Mouse (Mus musculus) stomach, embryonic 16.5 days (tissue): Measurements from ENCODE around the gene Abi1. TPM values are rescaled to one million over a fixed set of nuclear protein-coding genes. Genes with fewer than 3 reads are reported as not detected.
"Not testable (repeated sequence)": the region's sequence is repeated elsewhere in the genome, so short reads cannot be mapped to it uniquely, and the experiment has no call there.

Experiments
- ATAC-seq: fragments of 200-750 bp; cut with Nextera tagmentation; 2 replicates; pipeline ENCODE4 v1.8.0; 2017; ENCODE audit warnings: moderate number of reproducible peaks, moderate TSS enrichment; ENCODE audit not compliant: insufficient read depth, low FRiP score
- H3K27ac ChIP-seq: fragments of 300-500 bp; sonication (generic); 2 replicates; pipeline ENCODE4 v1.5.1; 2014; ENCODE audit warnings: low read length
- H3K27me3 ChIP-seq: fragments of 300-500 bp; sonication (generic); 2 replicates; pipeline ENCODE4 v1.6.1; 2014; ENCODE audit warnings: low read length, control low read depth, mixed read lengths; ENCODE audit not compliant: control insufficient read depth, insufficient read depth
- H3K36me3 ChIP-seq: fragments of 300-500 bp; sonication (generic); 2 replicates; pipeline ENCODE4 v1.6.1; 2014; ENCODE audit warnings: low read length; ENCODE audit not compliant: control insufficient read depth, insufficient read depth
- H3K4me1 ChIP-seq: fragments of 300-500 bp; sonication (generic); 2 replicates; pipeline ENCODE4 v1.6.1; 2014; ENCODE audit warnings: low read length, control low read depth, mixed read lengths; ENCODE audit not compliant: control insufficient read depth, insufficient read depth
- H3K4me2 ChIP-seq: fragments of 300-500 bp; sonication (generic); 2 replicates; pipeline ENCODE4 v1.6.1; 2014; ENCODE audit warnings: low read depth, low read length, mixed read lengths
- H3K4me3 ChIP-seq: fragments of 300-500 bp; sonication (generic); replicated peaks from 2 replicates; pipeline ENCODE4 v1.5.1; 2014; ENCODE audit warnings: mild to moderate bottlenecking, low read length
- H3K9ac ChIP-seq: fragments of 300-500 bp; sonication (generic); 2 replicates; pipeline ENCODE4 v1.6.1; 2014; ENCODE audit warnings: low read length
- H3K9me3 ChIP-seq: fragments of 300-500 bp; sonication (generic); replicated peaks from 2 replicates; pipeline ENCODE4 v1.6.1; 2016; ENCODE audit warnings: low read length, control low read depth; ENCODE audit not compliant: control insufficient read depth
- whole genome bisulfite sequencing: fragments of 180-500 bp; shearing (Covaris S2); extraction: QIAGEN DNeasy Blood & Tissue Kit; methylation state at CpG from one replicate; pipeline ENCODE4 v1.1.7; 2014; 5-methylcytosine and 5-hydroxymethylcytosine counted together
- polyA plus RNA-seq: library from polyadenylated mRNA; unstranded; fragments of >200 nt; fragmentation: Nextera tagmentation; extraction: Ambion mirVana; gene quantifications from 2 replicates; pipeline ENCODE4 v1.2.1, GENCODE M21; 2015

The Abi1 gene
- polyA plus RNA-seq, 1 experiment from 2014 or later: 59.7 TPM

- Histone ChIP-seq H3K36me3 (no peaks in the 10 kb centered on the region), H3K4me3 (no peak overlapping the region), H3K9ac (no peak overlapping the region), H3K4me2 (no peak overlapping the region), H3K4me1 (no peaks in the 10 kb centered on the region), H3K9me3 (no peaks in the 10 kb centered on the region), H3K27ac (no peak overlapping the region), H3K27me3 (no peaks in the 10 kb centered on the region)
- no peak for ATAC-seq
- WGBS: 93% methylated on average over 2 of the region's 2 CpGs
These were observed 78.4 kb downstream of the Abi1 start for GRCm38 (mm10) chr2:22961681-22962080.

DNA sequence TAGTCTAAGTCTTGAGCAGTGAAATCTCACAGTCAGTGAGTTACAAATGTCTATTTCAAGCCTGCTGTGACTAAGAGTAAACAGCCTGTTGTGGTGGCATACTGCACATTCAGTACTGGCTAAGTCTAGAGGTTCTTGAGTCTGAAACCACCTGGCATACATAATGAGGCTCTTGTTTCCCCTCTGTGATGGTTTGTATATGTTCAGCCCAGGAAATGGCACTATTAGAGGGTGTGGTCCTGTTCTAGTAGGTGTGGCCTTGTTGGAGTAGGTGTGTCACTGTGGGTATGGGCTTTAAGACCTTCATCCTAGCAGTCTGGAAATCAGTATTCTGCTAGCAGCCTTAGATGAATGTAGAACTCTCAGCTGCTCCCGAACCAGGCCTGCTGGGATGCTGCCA is 82.6 kb downstream of the Abi1 start:
- Histone ChIP-seq H3K9ac (no peak overlapping the region), H3K4me2 (no peak overlapping the region), H3K4me3 (no peak overlapping the region), H3K4me1 (no peaks in the 10 kb centered on the region), H3K27me3 (no peaks in the 10 kb centered on the region), H3K27ac (no peak overlapping the region), H3K9me3 (no peaks in the 10 kb centered on the region), H3K36me3 (no peaks in the 10 kb centered on the region)
- no peak for ATAC-seq
- 81% methylated on average over 1 of the region's 1 CpGs for WGBS

- no peak for ATAC-seq
- H3K4me1 ChIP-seq: no peaks in the 10 kb centered on the region
- WGBS: 87% methylated on average over 5 of the region's 5 CpGs
These were observed 84.1 kb downstream of the Abi1 start for GRCm38 (mm10) chr2:22955914-22956313.

GRCm38 (mm10) chr2:22954278-22954677 is 85.8 kb downstream of the Abi1 start:
- Histone ChIP-seq H3K4me3 (no peak overlapping the region), H3K36me3 (no peaks in the 10 kb centered on the region), H3K27ac (no peak overlapping the region), H3K9me3 (no peaks in the 10 kb centered on the region), H3K4me1 (no peaks in the 10 kb centered on the region), H3K9ac (no peak overlapping the region), H3K27me3 (no peaks in the 10 kb centered on the region), H3K4me2 (no peak overlapping the region)
- WGBS: 87% methylated on average over 4 of the region's 4 CpGs
- ATAC-seq: no peak

More at GRCm38 (mm10) chr2:22955914-22956313, 84.1 kb downstream of the Abi1 start:
- H3K27me3 ChIP-seq: no peaks in the 10 kb centered on the region
- H3K4me3 ChIP-seq: no peak overlapping the region
- H3K27ac ChIP-seq: no peak overlapping the region
- H3K4me2 ChIP-seq: no peak overlapping the region
- no peak overlapping the region for H3K9ac ChIP-seq
- H3K36me3 ChIP-seq: no peaks in the 10 kb centered on the region
- no peaks in the 10 kb centered on the region for H3K9me3 ChIP-seq

GRCm38 (mm10) chr2:22949956-22950355 is 90.1 kb downstream of the Abi1 start:
- 45% methylated on average over 4 of the region's 4 CpGs for WGBS
- Histone ChIP-seq H3K4me3 (no peak overlapping the region), H3K36me3 (no peaks in the 10 kb centered on the region), H3K4me2 (no peak overlapping the region), H3K27me3 (no peaks in the 10 kb centered on the region), H3K4me1 (no peaks in the 10 kb centered on the region), H3K9ac (no peak overlapping the region), H3K9me3 (no peaks in the 10 kb centered on the region), H3K27ac (no peak overlapping the region)
- no peak for ATAC-seq

GRCm38 (mm10) chr2:22933556-22933955 is 106.5 kb downstream of the Abi1 start:
- H3K27ac ChIP-seq: no peak overlapping the region
- 81% methylated on average over 1 of the region's 1 CpGs for WGBS
- H3K4me2 ChIP-seq: no peak overlapping the region
- no peaks in the 10 kb centered on the region for H3K27me3 ChIP-seq
- H3K4me1 ChIP-seq: no peaks in the 10 kb centered on the region
- no peak overlapping the region for H3K9ac ChIP-seq
- no peak for ATAC-seq
- H3K9me3 ChIP-seq: no peaks in the 10 kb centered on the region
- no peak overlapping the region for H3K4me3 ChIP-seq
- no peaks in the 10 kb centered on the region for H3K36me3 ChIP-seq

DNA sequence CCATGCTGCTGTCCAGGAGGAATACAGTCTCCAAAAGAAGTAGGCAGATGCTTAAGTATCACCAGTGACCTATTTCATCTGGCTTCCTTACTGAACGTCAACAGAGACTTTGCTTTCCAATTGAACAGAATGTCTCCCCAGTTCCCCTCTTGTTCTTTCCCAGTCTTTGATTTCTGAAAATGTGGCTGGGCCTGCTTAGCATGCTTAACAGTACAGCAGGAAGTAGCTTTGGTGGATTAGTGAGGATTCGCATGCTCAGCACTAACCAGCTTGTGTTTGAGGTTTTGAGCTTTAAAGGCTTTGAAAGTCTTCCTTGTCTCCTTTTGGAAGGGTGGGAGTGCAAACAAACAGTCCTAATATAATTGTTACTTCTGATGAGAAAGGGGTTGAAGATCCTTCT is 111.8 kb downstream of the Abi1 start:
- Histone ChIP-seq H3K9ac (no peak overlapping the region), H3K9me3 (no peaks in the 10 kb centered on the region), H3K4me3 (no peak overlapping the region), H3K4me2 (no peak overlapping the region), H3K36me3 (no peaks in the 10 kb centered on the region), H3K27ac (peak overlapping the region; percentile 46), H3K4me1 (no peaks in the 10 kb centered on the region), H3K27me3 (no peaks in the 10 kb centered on the region)
- 74% methylated on average over 2 of the region's 2 CpGs for WGBS
- no peak for ATAC-seq

- H3K4me3 ChIP-seq, H3K4me2 ChIP-seq: not testable (repeated sequence)
These were observed 114.1 kb downstream of the Abi1 start for GRCm38 (mm10) chr2:22925911-22926310.

DNA sequence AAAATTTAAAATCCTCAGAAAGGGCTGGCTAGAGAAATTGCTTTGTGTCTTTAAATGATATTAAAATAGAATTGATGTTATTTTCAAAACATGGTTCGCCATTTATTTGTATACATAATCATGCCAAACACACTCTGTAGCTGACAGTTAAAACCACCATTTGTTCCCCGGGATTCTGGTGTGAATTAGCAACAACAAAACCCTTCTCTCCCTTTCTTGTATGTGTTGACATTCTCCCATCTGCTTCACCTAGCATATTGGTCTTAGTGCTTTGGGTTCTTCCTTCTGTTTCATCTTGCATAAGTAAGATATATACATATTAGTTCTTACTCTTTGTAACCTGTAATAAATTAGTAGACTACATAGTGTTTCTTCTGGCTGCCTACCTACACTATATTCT is 121.4 kb downstream of the Abi1 start:
- H3K4me1 ChIP-seq: no peaks in the 10 kb centered on the region

More at GRCm38 (mm10) chr2:22925911-22926310, 114.1 kb downstream of the Abi1 start:
- not testable (repeated sequence) for H3K27ac ChIP-seq, ATAC-seq, H3K9me3 ChIP-seq, H3K9ac ChIP-seq, H3K27me3 ChIP-seq, H3K4me1 ChIP-seq, H3K36me3 ChIP-seq
- 88% methylated on average over 2 of the region's 3 CpGs for WGBS

DNA sequence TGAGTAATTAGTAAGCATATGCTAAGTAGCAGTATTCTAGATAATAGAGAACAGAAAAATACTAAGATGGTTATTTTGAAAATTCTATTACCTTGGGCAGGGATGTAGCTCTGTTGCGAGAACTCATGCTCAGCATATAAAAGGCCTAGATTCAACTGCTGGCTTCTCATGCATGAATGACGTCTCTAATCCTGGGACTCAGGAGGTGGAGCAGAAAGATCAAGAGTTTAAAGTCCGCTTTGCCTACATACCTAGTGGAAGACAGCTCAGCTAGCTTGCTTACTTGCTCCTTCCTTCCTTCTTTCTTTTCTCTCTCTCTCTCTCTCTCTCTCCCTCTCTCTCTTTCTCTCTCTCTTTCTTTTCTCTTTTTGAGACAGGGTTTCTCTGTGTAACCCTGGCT is 125.6 kb downstream of the Abi1 start:
- Histone ChIP-seq H3K4me3 (no peak overlapping the region), H3K9ac (no peak overlapping the region), H3K4me2 (no peak overlapping the region), H3K4me1 (no peaks in the 10 kb centered on the region), H3K36me3 (peaks cover 4% of the 10 kb centered on the region; the same call in 1 of the 2 replicates), H3K27me3 (no peaks in the 10 kb centered on the region), H3K27ac (no peak overlapping the region), H3K9me3 (no peaks in the 10 kb centered on the region)
- no peak for ATAC-seq
- 84% methylated on average over 3 of the region's 3 CpGs for WGBS

More for the DNA sequence above, 121.4 kb downstream of the Abi1 start:
- Histone ChIP-seq H3K9ac (no peak overlapping the region), H3K27me3 (no peaks in the 10 kb centered on the region), H3K4me2 (no peak overlapping the region), H3K36me3 (peaks cover 4% of the 10 kb centered on the region; the same call in 1 of the 2 replicates), H3K27ac (no peak overlapping the region), H3K4me3 (no peak overlapping the region), H3K9me3 (no peaks in the 10 kb centered on the region)
- WGBS: 88% methylated on average over 2 of the region's 2 CpGs
- ATAC-seq: no peak
